Mouse (Mus musculus): Measurements from ENCODE around the gene Pdzrn3. TPM values are rescaled to one million over a fixed set of nuclear protein-coding genes. Genes with fewer than 3 reads are reported as not detected.

Gene Pdzrn3
- total RNA-seq, 1 experiment from 2014 or later: 22.2 TPM

DNA sequence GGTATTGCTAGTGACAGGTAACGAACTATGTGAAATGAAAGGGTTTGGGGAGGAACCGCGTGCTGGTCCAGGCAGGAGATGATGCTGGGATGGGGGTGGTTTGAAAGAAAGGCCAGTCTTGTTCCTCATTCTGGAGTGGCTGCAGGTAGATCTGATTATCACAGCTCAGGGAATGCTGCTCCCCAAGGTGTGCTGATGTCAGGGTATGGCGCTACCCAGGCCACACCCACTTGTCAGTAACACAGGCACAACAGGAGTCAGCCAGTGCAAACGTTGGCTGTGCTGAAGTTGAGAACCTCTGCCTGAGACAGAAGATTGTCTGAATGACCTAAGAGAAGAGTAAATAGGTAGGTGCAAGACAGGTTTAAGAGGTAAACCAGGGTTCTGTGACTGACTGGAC, 4.7 kb downstream of the Pdzrn3 start:
- no peak for DNase-seq

DNA sequence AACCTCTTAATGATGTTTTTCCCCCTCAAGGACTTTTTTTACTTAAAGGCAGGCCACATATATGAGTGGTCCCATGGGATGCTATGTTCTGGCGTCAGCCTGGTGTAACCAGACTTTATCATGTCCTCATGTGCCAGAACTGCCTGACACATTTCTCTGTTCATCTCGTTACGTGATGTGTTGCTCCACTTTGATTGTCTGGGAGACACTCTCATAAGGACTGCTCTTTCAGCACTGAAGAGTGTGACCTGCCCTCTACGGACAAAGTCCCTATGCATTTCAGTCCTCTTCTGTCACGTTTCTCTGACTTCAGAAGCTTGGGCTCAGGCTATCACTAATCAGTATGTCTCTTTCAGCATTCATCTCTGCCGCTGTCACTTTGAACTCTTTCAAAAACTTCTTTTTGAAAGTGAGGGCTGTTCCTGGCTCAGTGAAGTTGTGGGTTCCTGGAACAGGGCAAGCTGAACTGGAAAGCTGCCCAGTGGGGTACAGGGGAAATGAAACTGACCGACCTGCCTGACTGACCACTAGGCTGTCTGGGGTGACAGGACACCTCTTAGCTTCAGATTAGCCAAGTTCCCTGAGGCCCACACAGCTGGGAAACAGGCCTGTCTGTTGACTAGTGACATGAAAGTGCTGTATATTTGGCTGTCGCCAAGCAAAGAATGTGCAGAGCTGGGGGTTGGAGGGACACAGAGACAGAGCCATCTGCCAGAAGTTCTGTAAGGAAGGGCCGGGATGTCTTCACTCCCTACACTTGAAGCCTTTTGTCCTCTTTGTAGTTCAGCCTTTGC, 10.7 kb downstream of the Pdzrn3 start:
- no peak for DNase-seq

DNA sequence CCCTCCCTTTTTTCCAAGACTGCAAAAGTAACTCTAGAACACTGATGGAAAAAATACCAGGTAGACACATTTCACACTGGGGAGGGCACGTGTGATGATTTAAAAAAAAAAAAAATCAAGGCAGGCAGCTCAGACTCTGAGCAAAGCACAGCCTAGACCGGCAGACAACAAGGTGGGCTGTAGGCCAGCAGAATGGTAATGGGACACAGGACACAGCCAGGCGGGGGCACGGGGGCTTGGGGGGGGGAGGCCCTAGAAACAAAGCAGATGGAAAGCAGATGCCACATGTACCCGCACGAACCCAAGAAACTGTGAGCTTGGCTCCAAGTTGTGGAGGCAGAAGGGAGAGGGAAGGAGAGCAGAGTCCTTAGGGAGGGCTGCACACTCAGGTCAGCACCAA, 11.9 kb downstream of the Pdzrn3 start:
- no peak for DNase-seq

DNA sequence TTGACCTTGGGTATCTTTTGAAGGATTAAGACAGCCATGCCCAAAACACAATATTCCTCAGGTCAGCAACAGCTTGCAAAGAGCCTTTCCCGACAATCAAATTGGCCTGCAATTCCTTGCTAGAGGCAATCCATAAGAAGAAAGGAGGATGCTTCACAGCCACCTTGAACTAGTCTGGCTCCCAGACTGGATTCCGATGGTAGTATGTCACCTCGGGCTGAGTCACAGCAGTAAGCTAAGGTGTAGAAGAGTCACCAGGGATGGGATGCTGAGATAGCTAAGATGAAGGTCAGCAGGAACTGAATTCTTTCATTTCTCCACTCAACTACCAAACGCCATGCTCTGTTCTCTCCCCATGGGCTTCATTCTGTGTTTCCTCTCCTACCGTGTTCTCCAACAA, 13.8 kb downstream of the Pdzrn3 start:
- DNase-seq: no peak

DNA sequence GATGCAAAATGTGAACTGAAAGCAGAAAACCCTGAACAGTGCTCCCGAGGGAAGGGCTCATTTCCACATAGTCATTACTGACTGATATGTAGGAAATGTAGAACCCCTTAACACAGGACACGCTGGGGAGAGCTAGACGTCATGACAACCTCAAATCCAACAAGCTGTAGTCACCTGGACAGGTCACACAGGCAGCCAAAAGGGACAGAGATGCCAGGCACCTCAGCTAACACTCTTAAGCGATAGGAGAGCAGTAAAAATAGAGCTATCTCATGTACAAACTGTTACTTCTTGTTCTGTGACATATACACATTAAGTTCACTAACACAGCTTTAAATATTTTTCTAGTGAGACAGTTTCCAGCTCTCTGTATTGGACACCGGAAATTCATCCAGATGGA, 15.0 kb downstream of the Pdzrn3 start:
- DNase-seq: no peak

DNA sequence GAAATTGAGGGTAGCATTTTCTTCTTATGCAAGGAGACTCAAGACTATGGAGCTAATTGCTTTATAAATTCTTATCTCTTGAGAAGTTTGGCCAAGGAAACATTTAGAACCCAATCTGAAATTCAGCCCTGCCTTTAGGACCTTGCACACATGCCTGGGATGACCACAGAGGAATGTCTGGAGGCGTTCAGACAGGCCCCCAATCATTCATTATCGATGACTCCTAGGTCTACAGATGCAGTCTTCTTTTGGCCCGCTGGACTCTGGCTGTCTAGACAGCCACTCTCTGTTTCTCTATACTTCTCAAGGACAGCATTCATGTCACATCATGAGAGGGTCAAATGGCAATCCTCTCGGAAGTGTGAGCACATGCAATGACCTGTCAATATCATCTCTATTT, 15.4 kb downstream of the Pdzrn3 start:
- no peak for DNase-seq

DNA sequence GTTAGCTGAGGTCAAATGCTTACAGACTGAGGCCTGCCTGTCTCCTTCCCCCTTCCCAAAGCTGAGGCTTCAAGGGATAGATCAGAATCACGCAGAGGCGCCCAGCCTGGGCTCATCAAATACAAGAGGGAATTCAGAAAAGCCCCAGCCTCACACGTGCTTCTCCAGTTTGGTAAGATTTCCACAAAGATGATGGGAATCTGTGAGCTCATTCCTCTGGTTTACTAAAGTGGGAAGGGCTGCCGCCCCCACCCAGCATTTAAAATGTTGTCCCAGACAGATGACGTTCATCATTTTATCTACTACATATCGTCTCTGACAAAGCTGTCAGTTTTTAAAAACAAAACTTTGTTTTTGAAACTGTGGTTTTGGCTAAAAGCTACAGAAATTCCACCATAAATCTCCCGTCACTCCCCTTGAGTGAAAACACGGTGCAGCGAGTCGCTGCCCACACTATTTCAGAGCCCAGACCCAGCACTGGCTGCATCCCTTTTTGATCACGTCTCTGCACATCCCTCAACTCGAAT, 17.4 kb downstream of the Pdzrn3 start:
- no peak for DNase-seq

DNA sequence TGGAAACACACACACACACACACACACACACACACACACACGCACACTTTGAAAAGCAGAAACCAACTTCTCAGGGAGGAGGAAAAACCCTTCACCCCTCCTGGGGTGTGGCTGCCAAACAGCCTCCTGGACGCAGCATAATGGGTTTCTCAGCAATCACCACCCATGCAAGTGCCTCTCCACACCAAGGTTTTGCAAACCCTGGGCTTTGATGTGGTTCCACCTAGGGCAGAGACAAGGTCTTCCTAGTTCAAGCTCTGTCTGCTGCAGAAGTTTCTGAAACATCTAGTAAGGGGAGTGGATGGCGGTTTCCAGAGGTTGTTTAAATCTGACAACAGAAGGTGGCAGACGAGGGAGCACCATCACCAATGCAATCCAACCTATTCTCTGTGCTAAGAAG, 18.1 kb downstream of the Pdzrn3 start:
- DNase-seq: no peak

DNA sequence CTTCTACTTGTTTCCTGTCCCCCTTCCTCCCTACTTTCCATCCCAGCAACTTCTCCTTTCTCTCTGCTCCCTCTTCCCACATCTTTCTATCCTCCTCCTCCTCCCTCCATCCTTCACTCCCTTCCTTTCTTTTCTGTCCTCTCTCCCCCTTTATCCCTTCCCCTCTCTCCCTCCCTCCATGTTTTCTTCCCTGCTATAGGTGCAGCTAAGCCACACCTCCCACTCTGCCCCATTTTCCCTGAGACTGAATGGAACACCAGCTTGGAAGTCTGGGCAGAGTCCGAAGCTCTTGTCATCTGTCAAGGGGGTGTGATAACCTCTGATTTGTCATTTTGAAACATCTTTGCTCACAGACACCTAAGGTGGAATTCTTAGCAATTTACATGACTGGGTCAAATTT, 22.8 kb downstream of the Pdzrn3 start:
- DNase-seq: no peak

DNA sequence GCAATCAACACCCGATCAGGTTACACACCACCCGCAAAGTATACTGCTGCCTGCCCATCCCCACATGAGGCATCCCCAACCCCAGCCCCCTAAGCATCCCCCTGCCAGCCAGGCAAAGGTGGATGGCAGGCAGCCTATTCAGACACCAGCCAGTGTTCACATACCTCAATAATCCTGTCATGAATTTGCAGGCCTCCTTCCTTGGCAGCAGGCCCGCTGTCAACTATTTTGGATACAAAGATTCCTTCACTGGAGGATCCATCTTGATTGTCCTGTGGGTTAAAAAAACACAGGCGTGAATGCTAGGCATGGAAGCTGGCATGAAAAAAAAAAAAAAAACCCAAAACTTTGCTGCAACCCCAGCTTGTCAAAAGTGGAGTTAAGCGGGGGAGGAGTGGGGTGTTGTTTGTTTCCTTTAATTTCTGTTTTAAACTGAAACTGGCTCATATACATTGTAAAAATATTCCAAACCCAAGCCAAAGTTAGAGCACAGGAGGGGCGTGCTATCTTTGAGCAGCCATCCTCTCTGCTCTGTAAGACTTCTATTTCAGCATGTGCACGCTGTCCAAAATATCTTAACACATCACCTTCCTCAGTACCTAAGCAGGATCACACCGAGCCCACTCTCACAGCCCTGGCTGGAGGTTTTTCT, 23.3 kb downstream of the Pdzrn3 start:
- no peak for DNase-seq

DNA sequence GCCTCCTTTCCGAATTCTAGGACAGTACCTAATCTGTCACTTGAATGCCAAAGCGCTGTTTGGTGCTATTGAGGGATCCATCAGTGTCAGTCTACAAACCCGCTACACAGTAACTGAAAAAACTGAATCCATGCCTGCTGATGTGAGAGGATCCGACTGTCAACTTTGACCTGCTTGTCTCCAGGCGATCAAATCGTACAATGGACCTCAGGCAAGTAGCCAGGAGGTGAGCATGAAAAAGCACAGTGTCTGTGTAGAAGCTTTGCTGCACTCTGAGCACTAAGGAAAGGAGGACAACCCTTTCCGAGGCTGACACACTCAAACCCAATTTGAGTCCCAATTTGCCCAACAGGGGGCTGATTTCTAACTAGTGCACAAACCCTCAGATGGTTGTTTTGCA, 24.0 kb downstream of the Pdzrn3 start:
- DNase-seq: no peak

DNA sequence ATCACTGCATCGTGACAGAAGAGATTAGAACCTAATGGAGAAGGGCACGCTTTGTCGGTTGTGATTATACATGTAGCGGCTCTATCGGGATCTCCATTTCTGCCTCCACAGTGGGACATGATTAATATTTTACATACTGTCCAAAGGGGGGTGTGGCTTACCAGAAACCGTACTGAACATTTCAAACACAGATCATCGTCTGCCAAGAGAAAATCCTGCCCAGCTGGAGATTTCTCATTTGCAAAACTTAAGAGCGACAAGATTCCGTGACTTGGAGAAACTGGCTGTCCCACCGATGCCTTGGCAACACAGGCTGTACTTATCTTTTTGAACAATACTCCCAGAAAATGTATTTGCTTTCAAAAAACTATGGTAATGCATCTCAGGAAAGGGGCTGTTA, 25.1 kb downstream of the Pdzrn3 start:
- no peak for DNase-seq

DNA sequence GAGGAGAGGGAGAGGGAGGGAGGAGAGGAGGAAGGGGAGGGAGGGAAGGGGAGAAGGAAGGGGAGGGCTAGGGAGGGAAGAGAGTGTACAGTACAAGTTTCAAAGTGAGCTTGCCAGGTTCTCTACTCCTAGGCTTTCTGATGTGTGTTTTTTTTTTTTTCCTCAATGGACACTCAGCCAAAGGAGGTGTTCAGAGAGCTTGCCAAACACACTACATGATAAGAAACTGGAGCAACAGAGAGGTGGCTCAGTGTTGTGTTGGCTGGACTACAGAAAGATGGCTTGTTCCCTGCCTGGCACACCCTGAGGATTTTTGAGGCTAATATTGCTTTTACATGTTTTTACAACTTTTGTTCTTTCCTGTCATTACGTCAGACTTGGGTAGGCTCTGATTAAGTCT, 26.6 kb downstream of the Pdzrn3 start:
- DNase-seq: no peak

DNA sequence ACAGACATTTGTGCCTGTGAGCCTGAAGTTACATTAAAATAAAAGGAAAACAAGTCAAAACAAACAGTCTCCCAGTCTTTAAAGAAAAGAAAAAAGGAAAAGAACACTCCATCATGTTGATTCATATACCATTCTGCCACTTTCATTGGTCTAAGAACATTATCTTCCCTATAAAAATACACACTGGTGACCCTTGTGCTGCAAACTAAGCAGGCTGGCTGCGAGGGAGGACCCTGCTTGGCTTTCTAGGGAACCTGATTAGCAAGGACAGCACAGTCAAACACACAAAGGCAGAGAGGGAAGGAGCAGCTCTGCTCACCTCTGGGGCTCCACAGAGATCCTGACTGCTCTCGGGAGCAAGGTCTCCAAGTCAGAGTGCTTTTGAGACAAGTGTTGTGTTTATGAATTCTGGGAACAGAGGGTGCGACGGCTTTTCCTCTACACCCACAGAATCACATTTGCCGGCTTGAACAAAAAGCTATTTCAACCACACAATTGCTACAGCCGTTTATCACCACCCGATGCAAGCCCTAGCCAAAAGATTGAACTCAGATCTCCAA, 27.2 kb downstream of the Pdzrn3 start:
- DNase-seq: no peak

DNA sequence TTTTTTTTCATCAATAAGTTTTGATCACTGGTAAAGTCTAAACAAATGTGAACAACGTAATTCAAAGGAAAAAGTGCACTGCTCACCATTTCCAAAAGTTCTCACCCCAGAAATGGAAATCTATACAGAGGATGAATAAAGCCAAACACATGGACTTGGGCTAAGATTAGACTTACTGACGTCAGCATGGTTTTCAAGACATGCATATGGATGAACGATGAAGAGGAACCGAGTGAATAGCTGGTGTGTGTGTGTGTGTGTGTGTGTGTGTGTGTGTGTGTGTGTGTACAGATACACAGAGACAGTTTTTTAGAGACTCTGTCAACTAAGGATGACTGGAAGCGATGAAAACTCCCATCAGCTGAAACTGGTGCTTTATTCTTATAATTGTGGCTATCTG, 29.2 kb downstream of the Pdzrn3 start:
- DNase-seq: no peak

DNA sequence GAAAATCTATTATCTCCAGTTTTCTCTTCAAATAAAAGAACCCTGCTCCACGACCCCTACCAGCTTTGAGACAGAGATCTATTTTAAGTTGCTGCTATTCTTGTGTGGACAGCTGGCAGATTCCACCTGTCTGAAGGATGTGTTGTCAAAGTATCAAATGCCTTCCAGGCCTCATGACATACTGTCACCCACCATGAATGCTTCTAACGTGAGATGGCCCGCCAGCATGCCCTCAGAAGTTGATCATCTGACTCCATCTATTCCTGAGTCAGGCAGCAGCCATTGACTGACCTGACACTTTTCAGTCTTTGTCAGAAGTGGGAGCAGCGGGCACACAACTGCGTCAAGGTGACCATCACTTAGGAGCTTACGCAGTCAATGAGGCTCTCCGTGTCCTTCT, 37.6 kb downstream of the Pdzrn3 start:
- DNase-seq: no peak

DNA sequence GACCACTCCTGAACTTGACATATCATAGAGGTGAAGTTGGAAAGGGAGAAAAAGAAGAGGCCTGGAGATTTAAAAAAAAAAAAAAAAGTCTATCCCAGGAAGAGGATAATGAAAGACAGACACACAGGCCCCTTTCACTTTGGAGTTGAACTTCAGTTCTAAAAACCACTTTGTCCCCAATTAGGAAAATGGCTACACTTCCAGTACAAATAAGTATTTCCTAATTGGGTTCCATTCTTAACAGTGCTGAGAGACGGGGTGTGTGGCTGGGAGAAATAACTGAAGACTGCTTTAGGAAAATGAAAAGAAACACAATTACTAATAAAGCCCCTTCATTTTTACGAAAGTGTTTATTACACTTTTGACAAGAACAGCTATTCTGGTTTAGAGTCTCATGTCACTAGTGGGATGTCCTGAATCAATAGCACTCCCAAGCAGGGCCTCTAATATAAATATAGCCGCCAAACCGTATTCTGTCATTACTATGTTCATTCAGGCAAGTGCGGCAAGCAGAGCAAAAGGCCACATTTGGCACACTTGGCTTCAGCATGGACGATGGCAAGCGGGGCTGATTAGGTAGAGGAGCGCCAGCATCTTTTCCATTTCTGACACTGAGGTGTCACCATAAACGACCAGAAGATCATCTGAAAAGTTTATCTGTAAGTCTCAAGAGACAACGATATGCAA, 39.7 kb downstream of the Pdzrn3 start:
- DNase-seq: no peak

DNA sequence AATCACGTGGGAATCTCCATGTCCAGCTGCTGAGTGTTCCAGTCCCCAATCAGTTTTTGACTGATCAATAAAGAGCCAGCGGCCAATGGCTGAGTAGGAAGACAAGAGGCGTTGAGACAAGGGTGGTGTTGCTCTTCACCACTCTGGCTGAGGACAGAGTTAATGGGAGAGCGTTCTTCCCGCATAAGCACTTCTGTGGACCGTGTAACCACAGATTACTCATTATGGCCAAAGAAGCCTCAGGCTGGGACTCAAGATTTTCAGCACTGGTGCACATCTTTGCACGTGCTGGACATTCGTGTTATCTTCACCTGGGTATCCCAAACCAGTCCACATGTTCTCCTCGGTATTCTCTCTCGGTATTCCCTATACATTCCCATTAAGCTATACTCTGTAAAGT, 41.0 kb downstream of the Pdzrn3 start:
- no peak for DNase-seq

DNA sequence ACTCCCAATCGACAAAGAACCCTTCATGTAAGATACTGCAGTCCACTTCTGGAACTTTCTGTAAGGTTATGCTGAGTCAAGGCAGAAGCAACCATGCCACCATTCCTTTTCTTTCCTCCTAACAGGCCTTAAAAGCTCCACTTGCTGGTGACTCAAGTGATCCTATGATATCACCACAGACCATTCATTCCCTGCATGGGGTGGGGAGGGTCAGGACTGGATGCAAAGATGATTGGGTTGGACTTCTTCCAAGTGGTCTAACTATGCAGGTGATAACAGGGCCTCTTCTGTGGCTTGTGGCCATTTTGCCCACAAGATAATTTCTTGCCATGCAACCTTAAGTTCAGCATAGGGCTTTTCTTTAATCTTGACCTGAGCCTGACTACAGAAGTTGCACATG, 42.0 kb downstream of the Pdzrn3 start:
- DNase-seq: no peak

DNA sequence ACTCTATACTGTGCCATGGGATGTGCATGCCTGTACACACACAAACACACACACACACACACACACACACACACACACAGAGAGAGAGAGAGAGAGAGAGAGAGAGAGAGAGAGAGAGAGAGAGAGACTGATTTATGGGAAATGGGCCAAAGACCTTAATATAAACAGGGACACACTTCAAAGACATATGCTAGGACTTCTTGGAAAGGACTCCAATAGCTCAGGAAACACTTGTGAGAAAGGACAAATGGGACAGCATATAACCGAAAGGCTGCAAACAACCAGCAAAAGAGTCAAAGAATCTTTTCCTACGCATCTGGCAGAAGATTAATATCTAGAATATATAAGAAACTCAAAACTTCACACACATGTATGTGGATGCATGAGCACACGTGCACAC, 43.2 kb downstream of the Pdzrn3 start:
- DNase-seq: no peak

DNA sequence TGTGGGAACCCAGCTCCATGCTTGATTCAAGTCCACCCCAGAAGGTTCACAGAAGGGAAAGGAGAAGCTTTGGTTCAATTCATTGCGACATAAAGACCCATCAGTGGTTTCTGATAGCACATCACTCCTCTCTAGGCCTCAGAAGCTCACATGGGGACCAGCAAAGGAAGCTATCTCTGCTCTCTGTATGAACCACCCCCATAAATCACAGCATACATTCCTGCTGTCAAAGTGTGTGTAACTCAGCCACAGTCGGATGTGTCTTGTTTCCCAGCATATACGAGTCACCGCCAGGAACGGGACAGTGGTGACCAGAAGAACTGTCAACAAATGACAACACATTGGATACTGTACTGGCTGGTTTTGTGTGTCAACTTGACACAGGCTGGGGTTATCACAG, 47.3 kb downstream of the Pdzrn3 start:
- DNase-seq: no peak

DNA sequence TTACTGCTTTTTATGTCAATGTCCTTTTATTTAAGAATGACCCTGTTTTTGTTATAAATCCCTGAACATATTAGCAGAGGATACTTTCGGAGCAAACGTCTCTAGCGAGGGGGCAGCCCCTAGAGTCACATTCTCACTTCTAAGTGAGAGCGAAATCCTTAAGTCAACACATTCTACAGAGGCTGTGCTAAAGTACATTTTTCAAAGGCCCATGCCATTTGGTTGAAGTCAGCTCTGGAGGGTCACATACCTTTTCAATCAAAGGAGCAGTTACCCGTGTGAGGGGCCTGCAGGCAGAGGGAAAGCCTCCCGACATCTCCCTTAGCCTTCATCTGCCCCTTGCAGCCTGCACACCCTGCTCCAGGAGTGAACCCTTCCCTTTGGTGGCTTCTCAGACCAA, 48.2 kb downstream of the Pdzrn3 start:
- DNase-seq: no peak

DNA sequence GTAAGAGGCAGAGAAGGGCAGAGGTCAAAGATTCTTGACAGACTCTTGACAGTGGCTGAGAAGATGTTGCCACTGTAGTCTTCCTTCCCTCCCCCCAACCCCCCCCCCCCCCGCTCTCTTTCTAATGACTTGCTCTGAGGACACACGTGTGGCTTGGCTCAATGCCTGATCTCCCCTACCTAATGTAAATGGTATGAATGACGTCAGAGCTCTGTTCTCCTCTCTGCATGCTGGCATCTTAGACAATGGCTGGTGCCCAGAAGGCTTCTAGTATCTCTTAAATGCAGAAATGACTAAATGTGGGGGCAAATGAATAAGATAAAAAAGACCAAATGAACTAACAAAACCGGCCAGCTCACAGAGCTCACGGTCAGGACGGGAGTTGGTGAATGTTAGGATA, 49.2 kb downstream of the Pdzrn3 start:
- peak; percentile 23 for DNase-seq

Data from adrenal gland, postnatal 25 days (tissue).